Mouse (Mus musculus) ovary, postnatal 14 days (tissue): ENCODE measurements around the gene Wdr18.
A peak's percentile ranks its signal among the peaks of the same experiment; 100 is the strongest.

Experiments
- DNase-seq: peaks from one replicate; pipeline ENCODE4 v3.0.0; 2022; ENCODE audit warnings: low spot score

Wdr18 gene

DNA sequence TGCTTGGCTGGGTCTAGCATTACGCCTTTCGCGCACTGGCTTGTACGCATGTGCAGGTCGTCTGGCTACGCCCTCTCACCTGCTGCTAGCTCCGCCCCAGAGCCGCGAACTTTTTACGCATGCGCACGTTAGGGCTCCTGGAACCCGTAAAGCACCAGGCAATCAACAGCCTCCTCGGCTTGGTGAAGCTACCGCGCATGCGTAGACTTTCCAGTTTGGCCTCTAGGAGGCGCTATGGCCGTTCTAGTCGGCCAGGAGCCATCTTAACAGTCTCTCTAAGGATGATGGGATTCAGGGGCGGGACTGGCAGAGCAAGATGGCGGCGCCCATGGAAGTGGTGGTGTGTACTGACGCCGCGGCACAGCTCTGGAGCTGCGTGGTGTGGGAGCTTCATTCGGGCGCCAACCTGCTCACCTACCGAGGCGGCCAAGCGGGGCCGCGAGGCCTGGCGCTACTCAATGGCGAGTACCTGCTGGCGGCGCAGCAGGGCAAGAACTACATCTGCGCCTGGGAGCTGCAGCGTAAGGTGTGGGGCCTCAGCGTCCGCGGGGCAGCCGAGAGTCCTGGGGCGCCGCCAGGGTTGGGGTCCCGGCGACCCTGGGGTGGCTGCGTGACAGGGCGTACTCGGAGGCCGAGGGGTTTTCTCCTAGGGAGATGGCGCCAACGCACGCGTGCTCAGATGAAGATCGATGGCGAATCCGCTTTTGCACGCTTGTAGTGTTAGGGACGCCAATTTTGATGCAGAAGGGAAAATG is at the start of gene Wdr18:
TSS of gene Wdr18 (plus strand) at position 306 of the 755 bp plus-strand sequence.
- peak; percentile 100 for DNase-seq

DNA sequence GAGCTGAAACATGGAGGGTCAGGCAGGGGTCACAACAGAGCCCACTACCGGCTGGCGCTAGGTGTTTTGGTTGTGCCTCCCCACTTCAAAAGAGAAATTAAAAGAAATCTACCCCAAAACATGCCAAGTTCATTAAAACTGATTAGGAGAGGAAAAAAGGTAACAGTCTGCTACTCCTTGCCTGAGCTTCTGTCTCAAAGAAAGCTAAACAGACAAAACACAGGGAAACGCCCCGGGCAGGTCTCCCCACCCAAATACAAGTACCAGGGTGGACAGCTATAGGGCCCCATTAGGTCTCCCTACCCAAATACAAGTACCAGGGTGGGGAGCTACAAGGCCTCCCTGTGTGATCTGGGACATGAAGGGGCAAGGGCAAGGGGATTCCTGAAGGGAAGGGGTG is 49.4 kb upstream of the Wdr18 start, which contains the start of gene Gm26602:
TSS of gene Gm26602 (plus strand) at position 301 of the 400 bp plus-strand sequence.
- DNase-seq = no peak

DNA sequence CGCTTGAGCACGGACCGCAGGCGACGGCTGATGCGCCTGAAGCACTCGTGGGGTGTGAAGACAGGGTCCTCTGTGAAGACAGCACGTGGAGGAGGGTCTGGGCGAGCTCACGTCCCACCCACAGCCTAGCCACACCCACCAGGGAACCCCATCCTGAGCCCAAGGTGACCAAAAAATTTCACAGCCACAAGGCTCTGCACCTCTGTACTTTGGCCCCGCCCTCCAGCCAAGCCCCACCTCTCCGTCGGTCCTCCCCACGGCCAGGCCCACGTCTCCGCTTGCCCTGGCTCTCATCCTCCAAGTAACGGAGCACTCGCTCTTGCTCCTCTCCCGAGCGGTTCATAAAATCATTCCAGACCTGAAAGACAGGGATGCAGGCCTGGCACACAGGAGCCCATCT is 47.5 kb upstream of the Wdr18 start:
- no peak for DNase-seq

DNA sequence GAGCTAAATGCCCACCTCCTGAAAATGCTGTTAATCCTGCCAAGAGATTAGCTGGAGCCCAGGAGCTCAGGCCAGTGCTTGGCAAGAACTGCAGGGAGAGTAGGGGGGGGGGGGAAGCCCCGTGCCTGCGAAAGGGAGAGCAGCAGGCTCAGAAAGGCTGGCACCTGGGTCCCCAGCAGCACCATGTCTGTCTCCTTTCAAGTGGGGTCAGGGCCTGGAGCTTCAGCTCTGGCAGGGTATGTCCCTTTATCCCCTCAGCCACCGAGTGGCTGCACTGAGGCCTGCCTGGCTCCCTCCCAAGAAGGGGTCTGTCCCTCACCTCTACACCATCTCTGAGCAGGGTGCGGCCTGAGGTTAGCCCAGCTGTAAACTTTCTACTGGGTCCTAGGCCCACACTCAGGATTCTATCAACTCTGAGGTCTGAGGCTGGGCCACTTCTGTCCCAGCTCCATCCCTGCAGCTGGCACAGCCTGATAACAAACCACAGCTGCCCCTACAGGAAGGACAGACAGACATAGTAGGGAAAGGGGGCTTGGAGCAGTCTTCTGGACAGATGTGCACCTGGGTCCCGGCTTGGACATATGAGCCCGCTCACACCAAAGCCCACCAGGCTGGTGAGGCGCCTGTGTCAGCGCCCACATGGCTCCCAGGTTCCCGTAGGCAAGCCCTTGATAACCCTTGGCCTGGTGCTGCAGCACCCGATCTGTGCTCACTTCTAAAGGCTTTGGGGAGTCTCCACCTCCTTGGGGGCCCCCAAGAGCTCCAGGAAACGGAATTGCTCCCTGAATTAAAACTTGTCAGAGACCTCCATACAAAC is 45.6 kb upstream of the Wdr18 start:
- DNase-seq = no peak

DNA sequence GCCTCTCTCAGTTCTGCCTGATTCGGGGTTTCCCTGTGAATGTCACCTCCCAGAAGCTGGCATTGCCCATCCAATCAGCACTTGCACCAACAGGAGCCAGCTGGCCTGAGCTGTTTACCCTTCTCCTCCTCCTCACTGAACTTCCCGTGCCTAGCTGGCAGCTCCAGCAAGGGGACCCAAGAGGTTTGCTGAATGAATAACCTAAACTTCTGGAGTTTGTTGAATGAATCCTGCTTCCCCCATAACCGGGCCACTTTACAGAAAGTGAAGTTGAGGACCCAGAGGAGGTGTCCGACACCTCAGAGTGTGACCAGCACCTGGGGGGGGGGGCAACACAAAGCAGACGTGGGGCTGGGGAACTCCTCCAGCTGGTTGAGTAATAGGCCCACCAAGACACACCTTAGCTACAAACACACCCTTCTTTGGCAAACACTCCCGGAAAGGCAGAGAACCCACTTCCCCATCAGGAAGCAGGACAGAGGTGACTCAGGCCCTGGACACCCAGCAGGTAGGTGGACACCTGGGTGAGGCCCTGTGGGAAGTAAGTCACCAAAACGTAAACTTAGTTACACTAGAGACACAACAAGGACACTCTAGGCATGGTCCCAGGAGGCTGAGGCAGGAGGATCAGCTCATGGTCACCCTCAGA is 44.9 kb upstream of the Wdr18 start:
- no peak for DNase-seq

DNA sequence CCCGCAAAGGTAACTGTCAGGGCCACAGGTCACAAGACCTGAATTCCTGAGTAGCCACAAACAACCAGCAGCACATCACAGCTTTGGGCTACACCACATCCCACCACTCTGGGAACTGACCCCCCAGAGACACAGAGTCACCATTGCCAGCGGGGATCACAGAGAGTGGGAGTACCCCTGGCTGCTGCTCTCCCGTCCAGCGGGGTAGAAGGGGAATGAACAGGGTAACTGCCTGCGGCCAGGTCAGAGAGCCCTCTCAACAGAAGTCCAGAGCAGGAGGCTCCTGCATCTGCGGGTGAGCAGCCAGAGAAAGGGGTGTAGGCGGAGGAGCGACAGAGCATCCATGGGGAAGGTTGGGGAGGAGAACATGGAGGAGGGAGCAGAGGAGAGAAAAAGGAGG is 43.9 kb upstream of the Wdr18 start:
- DNase-seq = no peak

DNA sequence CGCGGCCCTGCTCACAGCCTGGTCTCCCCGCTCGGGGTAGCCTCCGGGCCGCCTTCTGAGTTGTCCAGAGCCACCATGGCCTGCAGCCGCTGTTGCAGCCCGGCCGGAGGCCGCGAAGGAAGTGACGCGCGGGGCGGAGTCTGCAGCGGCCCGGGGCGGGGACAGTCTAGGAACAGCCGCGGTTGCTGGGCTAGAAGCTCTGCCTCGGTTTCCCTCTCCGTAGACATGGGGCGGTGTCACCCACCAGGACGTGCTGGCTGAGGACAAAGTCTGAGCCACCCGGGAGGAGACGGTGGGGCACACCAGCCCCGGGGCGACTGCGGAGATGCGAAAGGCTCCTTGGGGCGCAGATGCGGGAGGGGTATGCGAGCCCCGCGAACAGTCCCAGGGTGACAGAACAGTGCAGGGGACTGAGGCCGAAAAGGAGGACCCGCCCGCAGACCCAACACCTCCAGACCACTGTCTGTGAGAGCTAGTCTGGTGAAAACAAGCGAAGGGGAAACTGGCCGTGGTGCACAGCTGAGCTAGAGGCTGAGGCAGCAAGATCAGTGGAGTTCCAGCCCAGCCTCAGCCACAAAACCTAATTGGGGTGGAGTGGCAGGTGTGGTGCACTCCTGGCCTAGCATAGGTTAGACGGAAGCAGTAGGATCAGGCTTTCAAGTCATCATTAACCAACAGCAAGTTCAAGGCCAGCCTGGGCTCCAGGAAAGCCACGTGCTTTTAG is 43.0 kb upstream of the Wdr18 start, which contains the start of gene Kiss1r:
TSS of gene Kiss1r (plus strand) at position 164 of the 724 bp plus-strand sequence.
- DNase-seq = peak; percentile 84

DNA sequence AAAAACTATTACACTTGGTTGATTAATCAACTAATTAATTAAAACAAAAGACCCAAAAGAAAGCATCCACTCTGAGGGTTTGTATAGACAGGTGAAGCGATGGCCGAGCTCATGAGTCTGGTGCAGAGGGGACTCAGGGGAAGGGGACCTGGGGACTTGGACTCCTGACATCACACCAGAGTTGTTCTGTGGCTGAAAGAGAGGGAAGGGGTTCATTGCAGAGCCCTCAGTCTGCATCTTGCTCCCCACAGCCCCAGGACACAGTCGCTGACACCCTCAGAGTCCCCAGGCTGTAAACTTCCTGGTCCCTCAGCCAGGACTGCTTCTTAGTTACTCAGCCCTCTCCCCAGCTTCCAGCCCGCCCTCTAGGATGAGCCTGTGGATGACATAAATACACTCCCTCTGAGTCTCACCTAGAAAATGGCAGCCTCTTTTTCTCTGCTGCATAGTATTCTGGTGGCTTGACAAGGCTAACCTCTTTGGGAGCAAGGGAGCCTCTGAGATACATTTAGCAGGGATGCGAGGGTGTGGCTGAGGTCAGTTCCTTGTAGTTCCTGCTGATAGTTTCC is 42.3 kb upstream of the Wdr18 start:
- no peak for DNase-seq

DNA sequence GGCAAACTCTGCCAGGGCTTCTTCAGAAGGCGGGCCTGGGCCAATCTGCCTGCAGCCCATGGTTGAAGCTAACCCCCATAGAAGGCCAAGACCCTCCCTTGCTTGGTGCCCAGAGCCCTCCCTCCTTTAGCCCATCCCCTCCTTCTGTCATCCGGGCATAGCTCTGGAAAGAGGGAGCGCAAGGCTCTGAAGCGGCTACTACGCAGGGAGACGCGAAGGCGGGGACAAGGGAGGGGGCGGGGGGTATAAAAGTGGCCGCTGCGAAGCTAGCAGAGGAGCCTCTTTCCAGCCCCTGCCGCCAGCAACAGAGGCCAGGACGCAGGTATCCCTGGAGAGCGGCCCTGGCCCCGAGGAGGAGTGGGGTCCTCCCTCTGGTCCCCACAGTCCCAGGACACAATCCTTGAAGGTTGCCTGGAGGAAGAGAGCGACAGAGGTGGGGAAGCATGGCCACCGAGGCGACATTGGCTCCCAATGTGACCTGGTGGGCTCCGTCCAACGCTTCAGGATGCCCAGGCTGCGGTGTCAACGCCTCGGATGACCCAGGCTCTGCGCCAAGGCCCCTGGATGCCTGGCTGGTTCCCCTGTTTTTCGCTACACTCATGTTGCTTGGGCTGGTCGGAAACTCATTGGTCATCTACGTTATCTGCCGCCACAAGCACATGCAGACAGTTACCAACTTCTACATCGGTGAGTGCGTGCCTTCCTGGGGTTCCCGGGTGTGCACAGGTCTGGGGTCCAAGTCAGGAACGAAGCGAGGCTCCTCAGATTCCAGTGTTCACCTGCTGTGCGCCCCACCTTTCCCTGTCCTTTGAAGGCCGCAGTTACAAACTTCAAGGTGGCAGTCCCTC is 41.5 kb upstream of the Wdr18 start:
- no peak for DNase-seq

DNA sequence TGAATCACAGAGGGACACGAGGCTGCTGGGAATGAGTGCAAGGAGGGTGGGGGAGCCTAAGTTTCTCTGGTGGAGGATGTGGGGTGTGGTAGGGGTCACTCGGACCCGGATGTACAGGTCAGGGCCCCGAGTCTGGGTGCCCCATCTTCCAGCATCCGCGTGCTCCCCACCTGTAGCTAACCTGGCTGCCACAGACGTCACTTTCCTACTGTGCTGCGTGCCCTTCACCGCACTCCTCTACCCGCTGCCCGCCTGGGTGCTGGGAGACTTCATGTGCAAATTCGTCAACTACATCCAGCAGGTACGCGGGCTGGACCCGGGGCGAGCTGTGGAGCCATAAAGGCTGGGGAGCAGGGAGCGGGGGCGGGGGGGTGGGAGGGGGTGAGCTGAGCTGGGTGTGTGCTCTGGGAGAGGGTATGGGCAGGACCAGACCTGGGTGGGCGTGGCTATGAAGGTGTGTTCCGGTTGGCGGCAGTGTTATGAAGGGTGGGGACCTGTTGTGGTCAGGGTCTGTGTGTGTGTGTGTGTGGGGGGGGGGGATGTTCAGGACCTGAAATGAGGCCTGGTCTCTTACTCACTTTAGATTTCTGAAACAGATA is 40.6 kb upstream of the Wdr18 start:
- DNase-seq = no peak

DNA sequence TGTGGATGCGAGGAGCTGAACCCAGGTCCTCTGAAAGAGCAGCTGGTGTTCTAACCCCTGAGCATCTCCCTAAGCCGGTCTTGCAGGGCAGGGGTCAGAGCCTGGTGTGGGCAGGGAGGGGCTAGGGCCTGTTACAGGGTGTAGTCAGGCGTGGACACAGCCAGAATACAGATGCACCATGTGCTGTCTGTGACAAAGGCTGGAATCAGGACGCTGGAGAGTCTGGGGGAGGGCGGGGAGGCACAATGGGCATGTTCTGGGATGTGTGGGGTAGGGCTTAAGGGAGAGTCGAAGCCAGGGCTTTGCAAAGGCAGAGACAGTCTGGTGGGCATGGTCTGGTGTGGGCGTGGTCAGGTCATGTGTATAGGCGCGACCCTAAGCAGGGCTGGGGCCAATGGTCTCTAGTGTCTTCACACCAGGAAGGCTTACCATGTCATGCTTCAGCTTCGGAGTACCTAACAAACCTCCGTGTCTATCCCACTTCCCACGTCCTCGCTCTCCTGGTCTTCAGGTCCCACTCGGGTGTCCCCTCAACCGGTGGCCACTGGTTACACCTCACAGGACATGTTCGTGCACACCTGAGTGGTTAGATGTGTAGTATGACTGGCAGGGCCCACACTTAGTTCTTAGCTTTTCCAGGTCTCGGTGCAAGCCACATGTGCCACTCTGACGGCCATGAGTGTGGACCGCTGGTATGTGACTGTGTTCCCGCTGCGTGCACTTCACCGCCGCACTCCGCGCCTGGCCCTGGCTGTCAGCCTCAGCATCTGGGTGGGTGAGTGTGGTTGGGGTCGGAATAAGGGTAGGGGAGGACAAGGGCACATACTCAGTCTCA is 39.7 kb upstream of the Wdr18 start:
- no peak for DNase-seq

DNA sequence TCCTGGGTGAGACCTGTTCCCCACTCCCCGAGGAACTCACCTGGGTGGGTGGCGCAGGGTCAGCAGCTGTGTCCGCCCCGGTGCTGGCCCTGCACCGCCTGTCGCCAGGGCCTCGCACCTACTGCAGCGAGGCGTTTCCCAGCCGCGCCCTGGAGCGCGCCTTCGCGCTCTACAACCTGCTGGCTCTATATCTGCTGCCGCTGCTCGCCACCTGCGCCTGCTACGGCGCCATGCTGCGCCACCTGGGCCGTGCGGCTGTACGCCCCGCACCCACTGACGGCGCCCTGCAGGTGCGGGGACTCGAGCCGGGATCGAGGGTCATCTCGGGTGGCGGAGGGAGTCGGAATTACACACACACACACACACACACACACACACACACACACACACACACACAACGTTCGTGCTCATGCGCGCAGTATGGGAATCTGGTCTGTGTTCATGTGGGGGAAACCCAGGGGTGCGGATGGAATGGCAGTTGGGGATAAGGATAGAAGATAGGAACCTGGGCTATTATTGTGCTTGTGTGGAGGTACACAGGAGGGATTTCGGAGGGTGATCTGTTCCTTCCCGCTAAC is 38.9 kb upstream of the Wdr18 start, which contains the start of gene R3hdm4:
TSS of gene R3hdm4 (minus strand) at position 251 of the 578 bp plus-strand sequence.
- no peak for DNase-seq

DNA sequence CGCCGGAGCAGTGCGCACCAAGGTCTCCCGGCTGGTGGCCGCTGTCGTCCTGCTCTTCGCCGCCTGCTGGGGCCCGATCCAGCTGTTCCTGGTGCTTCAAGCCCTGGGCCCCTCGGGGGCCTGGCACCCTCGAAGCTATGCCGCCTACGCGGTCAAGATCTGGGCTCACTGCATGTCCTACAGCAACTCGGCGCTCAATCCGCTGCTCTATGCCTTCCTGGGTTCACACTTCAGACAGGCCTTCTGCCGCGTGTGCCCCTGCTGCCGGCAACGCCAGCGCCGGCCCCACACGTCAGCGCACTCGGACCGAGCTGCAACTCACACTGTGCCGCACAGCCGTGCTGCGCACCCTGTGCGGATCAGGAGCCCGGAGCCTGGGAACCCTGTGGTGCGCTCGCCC is 38.4 kb upstream of the Wdr18 start:
- DNase-seq = no peak

DNA sequence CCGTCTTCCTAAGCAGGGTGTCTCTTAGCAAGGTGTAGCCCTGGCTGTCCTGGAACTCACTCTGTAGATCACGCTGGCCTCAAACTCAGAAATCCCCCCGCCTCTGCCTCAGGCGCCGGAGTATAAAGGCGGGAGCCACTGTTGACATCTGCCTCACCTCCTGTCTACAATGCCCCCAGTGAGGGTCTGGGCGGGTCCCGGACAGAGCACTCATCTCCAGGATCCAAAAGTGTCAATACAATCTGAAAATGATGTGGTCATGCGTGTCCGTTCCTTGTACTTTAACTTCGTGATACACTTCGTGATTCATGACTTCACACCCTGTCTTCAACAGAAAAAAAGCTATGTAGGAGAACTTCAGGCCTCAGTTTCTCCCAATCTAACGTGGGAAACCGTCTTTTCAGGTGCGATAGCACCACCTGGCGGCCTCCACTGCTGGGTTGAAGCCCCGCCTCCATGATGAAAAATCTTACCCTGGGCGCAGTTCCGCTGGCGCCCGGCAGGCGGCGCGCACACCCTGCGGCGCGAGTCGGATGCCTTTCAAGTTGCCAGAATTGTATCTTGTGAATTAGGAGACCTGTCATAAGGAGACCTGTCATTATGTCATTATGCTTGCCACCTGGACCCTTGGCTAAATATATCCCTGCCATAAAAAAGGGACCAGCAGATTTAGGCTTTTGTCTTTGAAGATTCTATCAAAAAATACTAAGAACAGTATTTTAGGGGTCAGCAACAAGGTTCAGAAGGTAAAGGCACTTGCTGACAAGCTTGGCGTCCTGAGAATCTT is 34.8 kb upstream of the Wdr18 start:
- peak; percentile 96 for DNase-seq

DNA sequence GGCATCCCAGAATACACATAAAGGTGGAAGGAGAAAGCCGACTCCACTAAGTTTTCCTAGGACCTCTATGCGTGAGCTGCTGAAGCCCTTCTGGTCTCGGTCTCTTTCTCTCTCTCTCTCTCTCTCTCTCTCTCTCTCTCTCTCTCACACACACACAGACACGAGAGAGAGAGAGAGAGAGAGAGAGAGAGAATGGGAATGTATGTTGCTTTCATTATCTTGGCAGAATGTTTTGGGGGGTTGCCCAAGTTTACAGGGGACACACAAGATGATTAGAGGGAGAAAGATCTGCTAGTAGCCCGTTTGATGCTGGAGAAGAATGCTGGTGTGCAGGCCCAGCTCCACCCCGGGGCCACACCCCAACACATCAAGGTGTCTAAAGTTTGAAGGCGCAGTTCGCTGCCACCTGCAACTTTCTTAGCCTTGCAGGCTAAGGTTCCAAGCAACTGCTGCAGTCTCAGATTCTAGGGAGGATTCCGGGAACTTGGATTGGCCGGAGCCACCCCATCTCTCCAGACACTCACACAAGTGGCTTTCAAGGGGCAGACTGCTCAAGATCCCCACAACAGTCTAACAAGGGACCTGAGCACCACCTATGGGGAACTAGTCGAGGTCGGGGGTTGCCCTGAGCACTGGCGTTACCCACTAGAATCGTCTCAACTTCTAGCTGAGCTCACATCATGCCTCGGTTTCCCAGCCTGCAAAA is 34.0 kb upstream of the Wdr18 start:
- DNase-seq = no peak

DNA sequence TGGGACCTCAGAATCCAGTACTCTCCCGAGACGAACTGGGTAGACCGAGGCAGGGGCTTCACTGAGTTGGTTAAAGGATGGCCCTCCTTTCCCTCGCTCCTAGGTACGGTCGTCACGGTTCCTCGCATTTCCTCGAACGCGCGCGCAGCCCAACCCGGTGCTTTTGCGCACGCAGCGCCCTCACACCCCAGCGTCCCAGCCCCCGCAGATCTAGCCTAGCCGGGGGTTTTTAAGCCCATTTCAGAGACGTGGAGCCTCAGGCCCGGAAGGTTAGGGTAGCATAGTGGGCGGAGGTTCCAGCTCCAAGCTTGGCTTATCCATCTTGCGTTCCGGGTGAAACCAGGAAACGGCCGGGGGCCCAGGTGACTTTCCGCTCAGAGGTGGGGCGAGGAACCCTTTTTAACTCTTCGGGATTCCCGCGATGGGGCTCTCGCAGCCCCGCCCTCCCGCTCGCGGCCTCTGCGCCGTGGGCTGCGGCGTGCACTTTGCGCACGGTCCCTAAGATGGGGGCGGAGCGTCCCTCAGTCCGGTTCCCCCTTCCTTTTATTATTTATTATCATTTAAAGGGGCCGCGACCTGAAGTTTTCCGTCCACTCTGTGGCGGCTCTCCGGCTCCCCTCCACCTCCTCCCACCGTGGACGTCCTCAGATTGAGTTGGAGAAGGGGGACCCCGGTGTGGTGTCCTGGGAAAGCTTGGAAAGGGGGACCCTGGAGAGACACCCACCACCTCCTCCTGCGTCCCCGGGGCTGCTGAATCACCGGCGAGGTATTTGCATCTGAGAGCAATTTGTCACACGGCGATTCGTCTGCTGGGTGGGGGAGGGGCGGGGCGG is 33.2 kb upstream of the Wdr18 start, which contains the start of gene Arid3a:
TSS of gene Arid3a (plus strand) at position 553 of the 833 bp plus-strand sequence.
- peak; percentile 83 for DNase-seq
